Mouse (Mus musculus) cerebellum, adult 18-20 months (tissue): ENCODE results near the gene Skap2.

Experiments
- DNase-seq, 2 experiments: peaks; one replicate each; pipeline ENCODE4 v3.0.0; 2021

Gene Skap2

GRCm38 (mm10) chr6:51838177-51838576 lies 174.2 kb downstream of the Skap2 start:
- DNase-seq, result no peak

GRCm38 (mm10) chr6:51833362-51833761 lies 179.0 kb downstream of the Skap2 start:
- no peak for DNase-seq

- peak in 1 of 2 experiments; percentile 25 for DNase-seq
Observed at GRCm38 (mm10) chr6:51825621-51826021, 186.7 kb downstream of the Skap2 start.

- DNase-seq, result no peak
Observed at GRCm38 (mm10) chr6:51824136-51824830, 188.1 kb downstream of the Skap2 start.

GRCm38 (mm10) chr6:51822049-51822448 lies 190.3 kb downstream of the Skap2 start:
- DNase-seq, result peak; percentile 89 to 92

GRCm38 (mm10) chr6:51820853-51821252 lies 191.5 kb downstream of the Skap2 start:
- peak in 1 of 2 experiments; percentile 32 for DNase-seq

- no peak for DNase-seq
Observed at GRCm38 (mm10) chr6:51816892-51817621, 195.3 kb downstream of the Skap2 start.

GRCm38 (mm10) chr6:51810906-51811305 lies 201.4 kb downstream of the Skap2 start:
- DNase-seq, result peak; percentile 62 to 66

- DNase-seq, result no peak
Observed at GRCm38 (mm10) chr6:51809164-51809824, 203.1 kb downstream of the Skap2 start.

- DNase-seq, result no peak
Observed at GRCm38 (mm10) chr6:51808011-51808410, 204.3 kb downstream of the Skap2 start.
